Mouse (Mus musculus): ENCODE data around the gene Efna5. TPM values are rescaled to one million over a fixed set of nuclear protein-coding genes. Genes with fewer than 3 reads are reported as not detected.

Gene Efna5
- polyA plus RNA-seq, 1 experiment from 2014 or later: 3.2 TPM

GRCm38 (mm10) chr17:62750647-62751046 is 130.5 kb downstream of the Efna5 start:
- DNase-seq (ENCODE audit: low spot score): no peak

DNA sequence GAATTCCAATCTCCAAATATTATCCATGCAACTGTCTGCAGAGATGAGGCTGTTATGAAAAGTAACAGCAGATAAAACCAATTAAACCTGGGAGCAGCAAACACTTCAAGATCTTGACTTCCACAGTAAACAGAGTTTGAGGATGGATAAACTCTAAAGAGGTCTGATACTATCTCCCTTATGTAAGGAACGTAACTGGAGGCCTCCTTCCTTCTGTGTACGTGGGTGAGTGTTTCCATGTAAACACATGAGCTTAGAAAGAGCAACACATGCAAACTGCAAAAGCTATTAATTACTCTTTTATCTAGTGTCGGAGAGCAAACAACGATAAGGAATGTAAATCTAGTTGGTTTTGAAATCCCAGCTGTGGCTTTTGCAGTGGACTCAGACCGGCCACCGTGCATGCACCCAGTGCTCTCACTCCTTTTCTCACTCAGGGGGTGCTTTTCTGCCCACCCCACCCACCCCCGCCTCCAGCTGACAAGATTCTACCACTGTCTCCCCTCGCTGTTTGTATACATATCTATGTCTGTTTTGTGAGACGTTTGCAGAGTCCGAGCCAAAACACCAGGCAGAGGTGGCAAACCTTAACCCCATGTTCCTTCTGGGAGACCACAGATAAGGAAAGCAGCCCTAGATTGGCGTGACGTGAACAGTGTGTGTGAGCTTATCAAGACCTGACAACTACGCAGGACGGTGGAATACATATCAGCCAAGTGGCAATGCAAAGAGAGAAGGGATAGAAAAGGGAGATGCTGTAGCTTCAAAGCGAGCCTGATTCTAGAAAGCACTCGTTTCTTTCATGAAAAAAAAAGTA is 132.1 kb downstream of the Efna5 start:
- DNase-seq (ENCODE audit: low spot score): no peak

DNA sequence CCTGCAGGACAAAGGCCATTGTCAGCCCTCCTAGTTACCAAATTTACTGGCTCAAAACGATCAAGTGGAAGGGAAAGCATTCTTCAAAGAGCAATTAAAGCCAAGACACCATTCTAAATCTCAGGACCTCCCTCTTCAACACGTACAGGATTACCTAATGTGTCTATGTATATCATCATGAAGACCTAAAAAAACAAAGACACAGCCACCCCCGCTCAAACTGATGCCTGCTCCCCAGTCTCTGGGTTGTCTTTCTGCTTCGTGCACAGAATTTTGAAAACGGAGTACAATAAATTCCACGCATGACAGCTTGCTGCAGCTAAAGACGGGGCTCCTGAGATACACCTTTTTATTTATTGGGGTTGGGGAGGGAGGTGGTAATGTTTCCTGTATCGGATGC is 133.7 kb downstream of the Efna5 start:
- DNase-seq (ENCODE audit: low spot score): no peak

- DNase-seq (ENCODE audit: low spot score): no peak
These were observed 134.3 kb downstream of the Efna5 start for GRCm38 (mm10) chr17:62746827-62747226.

- no peak for DNase-seq (ENCODE audit: low spot score)
These were observed 135.8 kb downstream of the Efna5 start for GRCm38 (mm10) chr17:62745286-62745685.

DNA sequence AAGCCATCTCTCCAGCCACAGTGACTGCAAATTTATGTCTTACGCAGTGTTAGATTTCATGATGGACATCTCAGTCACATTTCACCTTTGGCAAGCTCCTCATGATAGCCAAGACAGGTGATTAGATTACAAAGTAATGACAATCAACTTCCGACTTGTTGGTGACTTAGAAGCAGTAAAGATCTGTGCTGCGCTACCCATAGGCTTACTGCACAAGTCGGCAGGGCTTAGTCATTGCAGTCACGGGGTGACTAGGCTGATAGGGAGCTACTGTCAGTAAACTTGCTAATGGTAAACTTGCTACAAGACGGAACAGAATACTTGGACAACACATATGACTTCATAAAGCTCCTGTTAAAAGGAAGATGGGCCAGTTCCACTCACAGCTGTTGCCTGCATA is 136.9 kb downstream of the Efna5 start:
- no peak for DNase-seq (ENCODE audit: low spot score)

DNA sequence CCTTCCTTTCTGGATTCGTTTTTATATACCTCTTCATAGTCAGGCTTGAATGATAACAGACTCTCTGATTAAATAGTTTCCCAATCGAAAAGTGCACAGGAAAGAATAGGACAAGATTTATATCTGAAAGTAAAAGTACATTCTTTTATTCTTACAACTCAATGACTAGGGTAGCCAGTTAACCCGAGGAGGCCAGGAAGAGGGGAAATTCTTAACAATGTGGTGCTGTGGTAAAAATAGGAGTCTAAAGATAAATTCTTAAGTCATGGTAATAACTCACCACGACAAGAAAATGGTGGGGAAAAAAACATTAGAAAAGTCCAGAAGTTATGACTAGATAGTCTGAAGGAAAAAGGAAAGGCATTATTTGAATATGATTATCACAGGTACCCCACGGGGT is 139.4 kb downstream of the Efna5 start:
- no peak for DNase-seq (ENCODE audit: low spot score)

GRCm38 (mm10) chr17:62741020-62741419 is 140.1 kb downstream of the Efna5 start:
- no peak for DNase-seq (ENCODE audit: low spot score)

GRCm38 (mm10) chr17:62739993-62740392 is 141.1 kb downstream of the Efna5 start:
- DNase-seq (ENCODE audit: low spot score): no peak

GRCm38 (mm10) chr17:62737404-62737803 is 143.7 kb downstream of the Efna5 start:
- no peak for DNase-seq (ENCODE audit: low spot score)

DNA sequence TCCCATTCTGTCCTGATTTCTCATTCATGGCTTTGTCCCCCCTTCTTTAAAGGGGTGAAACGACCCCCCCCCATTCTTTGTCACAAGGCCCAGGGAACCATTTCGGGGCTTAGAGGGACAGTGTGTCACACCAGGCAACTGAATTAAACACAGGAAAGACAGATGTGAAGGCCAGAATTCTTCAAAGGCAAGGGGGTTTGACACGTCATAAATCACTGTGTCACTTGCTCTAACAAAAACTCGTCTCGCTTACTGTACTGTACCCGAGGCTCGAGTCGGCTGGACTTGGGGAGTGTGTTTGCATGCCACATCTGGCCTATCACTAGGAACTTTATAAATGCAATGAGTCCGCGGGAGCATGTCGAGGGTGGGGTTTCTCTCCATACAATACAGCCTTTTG is 145.2 kb downstream of the Efna5 start:
- no peak for DNase-seq (ENCODE audit: low spot score)

DNA sequence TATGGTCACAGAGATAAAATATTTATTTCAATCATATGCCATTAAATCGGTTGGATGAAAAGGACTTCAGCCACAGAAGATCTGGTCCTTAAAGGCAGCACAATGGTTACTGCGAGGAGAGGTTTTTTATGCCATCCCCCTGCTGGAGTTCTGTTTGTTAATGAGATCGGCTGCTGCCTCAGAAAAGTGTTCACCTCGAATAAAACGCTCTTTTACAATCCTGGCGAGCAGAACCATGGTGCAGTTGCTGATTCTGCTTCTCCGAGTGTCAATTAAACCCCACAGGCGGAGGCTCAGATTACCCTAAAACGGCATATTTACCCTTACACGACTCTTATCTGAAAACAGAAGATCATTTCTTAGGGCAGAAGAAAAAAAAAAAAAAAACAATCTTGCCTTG is 146.2 kb downstream of the Efna5 start:
- no peak for DNase-seq (ENCODE audit: low spot score)

DNA sequence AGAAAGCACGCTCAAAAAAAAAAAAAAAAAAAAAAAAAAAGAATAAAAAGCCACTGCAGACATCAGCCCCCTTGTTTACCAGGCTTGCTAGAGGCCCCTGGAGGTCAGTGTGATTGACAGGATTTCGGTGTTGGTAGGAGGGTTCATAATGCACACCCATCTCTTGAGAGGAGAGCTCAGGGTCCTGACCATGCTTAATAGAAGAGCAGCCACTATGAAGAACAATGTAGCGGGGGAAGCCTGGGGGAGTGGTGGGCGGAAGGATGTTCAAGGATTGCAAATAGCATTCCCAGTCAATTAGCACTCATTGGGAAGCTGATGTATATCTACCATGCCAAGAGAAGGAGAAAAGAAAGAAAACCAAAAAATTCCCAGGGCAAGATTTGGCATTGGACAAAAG is 147.1 kb downstream of the Efna5 start:
- DNase-seq (ENCODE audit: low spot score): no peak

DNA sequence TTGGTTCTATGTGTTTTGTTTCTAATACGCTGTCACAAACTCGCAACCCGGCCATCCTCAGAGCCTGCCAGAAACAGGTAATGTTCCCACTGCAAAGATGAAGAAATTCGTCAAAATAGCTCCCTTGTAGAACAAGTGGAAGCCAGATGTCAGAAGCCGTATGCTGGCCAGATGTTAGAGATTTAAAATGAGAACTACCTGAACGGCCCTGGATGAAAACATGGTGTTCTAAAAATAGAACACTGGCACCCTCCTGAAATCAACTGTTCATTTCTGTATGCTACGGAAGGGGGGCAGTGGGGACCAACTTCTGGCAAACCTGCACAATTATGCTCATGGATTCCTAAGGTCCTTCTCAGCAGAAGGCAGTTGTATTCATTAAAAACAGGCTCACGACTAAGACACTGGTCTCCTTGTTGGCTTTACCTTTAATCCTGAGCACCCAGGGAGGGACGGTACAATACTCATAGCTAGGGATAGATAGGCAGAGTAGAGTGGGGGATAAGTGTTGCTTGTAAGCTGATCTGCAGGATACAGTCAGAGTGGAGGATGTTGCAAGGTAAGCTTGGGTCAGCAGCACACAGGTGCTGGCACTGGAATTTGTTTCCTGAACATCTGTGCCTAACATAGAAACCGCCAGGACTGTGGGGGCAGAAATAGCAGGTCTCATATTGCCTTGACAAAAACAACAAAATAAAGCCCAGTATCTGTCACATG is 151.2 kb downstream of the Efna5 start:
- no peak for DNase-seq (ENCODE audit: low spot score)

DNA sequence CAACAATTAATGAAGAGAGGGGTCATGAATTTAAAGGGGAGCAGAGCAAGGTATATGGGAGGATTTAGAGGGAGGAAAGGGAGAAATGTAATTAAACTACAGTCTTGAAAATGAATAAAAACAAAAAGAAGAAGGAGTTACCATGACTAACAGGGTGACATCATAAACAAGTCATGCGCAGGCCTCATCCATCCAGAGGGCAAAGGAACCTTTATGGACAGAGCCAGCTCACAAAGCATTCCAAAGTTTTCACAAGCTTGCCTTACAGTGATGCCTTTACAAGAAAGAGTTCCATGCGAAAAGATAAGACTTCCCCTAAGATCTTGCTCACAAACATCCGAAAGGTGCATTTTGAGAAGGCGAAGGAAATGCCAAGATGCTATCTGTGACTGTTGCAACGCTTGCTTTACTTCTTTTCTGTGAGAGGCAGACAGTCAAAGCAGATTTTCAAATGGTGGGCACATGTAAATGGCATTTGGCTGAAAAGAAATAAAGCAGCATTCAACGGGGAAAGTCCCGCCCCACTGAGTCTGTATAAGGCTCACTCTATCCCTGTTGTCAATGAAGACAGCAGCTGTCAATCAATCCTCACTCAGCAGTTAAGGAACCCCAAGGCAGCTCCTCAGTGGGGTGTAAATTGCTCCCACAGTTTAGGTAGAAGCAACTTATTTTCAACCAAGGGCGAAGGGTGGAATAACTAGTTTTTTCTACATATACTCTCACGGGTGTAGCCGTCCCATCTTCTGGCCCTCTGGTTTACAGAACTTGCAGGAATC is 152.8 kb downstream of the Efna5 start:
- no peak for DNase-seq (ENCODE audit: low spot score)

- no peak for DNase-seq (ENCODE audit: low spot score)
These were observed 155.0 kb downstream of the Efna5 start for GRCm38 (mm10) chr17:62726102-62726501.

GRCm38 (mm10) chr17:62722962-62723361 is 158.2 kb downstream of the Efna5 start:
- DNase-seq (ENCODE audit: low spot score): no peak

- no peak for DNase-seq (ENCODE audit: low spot score)
These were observed 159.5 kb downstream of the Efna5 start for GRCm38 (mm10) chr17:62721595-62721994.

DNA sequence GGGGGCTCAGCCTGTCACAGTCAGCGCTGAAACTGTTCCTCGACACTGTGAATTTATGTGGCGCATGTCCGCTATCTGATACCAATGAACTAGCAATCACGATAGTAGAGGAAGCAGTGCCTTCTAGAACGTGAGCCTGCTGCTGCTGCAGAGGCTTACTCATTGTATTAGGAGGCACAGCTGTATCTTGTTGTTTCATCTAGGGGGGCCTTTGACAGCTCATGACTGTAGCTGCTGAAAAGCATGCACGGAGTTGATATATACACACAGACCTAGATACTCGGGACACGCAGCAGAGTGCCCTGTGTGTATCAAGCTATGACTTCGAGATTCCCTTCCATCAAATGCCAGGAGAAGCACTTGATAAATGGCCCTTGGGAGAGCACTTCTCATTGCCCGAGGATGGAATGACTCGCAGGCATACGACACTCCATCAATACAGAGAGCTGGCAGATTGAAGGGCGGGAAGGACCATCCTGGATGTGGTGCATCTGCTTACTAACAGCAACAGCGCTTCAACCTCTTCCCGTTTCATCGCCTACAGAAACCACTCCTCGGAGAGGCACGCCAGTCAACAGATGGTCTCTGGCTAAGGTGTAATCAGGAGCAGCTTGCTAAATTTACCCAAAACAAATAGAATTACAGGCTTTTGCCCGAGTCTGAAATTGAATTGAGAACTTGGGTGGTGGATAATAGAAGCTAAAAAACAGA is 160.2 kb downstream of the Efna5 start:
- no peak for DNase-seq (ENCODE audit: low spot score)

DNA sequence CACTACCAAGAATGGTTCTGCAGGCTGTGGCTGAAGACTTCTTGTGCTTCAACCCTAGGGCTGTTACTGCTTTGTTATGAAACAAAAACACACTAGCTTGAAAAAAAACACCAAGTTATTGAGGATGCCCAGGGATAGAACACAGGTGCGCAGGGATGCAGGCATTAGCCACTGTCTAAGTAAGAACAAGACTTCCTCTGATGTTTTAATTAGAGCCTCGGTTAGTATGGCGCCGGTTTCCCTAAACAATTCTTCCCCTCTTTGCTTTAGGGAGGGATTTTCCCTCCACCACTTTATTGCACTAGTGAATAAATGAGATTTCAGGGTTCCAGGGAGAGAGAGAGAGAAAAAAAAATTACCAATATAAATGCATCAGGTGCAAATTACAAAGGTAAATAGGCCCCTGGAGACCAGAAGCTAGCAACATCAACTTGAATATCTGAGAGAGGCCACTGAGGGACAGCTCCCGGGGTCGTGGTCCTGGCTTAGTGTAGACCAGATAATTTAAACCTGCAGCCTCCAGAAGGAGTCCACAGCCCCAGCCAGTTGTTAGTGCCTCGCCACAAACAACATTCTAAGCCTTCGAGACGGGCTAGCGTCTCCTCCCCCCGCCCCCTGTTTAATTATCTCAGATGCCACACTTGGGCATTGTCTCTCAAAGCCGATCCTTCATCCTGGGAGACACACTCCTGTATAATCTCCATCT is 163.5 kb downstream of the Efna5 start:
- DNase-seq (ENCODE audit: low spot score): no peak

DNA sequence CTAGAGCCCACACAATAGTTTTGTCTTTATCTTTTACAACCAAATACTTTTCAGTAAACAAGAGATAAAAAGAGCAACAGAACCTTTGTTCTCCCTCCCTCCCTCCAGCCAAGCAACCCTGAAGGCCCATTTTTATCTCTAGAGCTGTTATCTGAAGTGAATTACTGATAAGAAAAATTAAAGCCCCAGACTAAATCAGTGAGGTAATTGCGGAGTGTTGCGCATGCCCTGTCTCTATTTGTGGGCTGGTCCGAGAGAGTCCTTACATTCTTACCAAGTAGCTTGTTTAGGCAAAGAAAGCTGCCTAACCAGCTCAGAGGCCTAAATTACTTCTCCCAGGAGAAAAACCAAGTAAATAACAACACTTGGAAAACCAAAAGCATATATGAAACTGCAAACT is 167.7 kb downstream of the Efna5 start:
- DNase-seq (ENCODE audit: low spot score): no peak

All from thymus, postnatal 0 days (tissue).